Mouse (Mus musculus) liver, embryonic 14.5 days (tissue): ENCODE measurements around the gene Accsl. TPM values are rescaled to one million over a fixed set of nuclear protein-coding genes. Genes with fewer than 3 reads are reported as not detected.

Source experiments
- ATAC-seq: fragments of 200-750 bp; cut with Nextera tagmentation; 2 replicates; pipeline ENCODE4 v1.8.0; 2017; ENCODE audit warnings: moderate number of reproducible peaks, mild to moderate bottlenecking, moderate library complexity; ENCODE audit not compliant: insufficient read depth
- DNase-seq, 3 experiments: peaks; one replicate each; pipeline ENCODE4 v3.0.0-alpha.2; 2012 to 2013; ENCODE audit warnings: low read depth in 3 of 3, low spot score in 3 of 3
- H3K27ac ChIP-seq: fragments of 300-500 bp; sonication (generic); 2 replicates; pipeline ENCODE4 v1.5.1; 2014; ENCODE audit warnings: moderate library complexity, mild to moderate bottlenecking, control low read depth, inconsistent platforms
- H3K27me3 ChIP-seq: fragments of 300-500 bp; sonication (generic); 2 replicates; pipeline ENCODE4 v1.6.1; 2014; ENCODE audit warnings: mild to moderate bottlenecking, low read length, moderate library complexity; ENCODE audit not compliant: control insufficient read depth, insufficient read depth
- H3K36me3 ChIP-seq: fragments of 300-500 bp; sonication (generic); replicated peaks from 2 replicates; pipeline ENCODE4 v1.6.1; 2014; ENCODE audit warnings: low read depth; ENCODE audit not compliant: control insufficient read depth, insufficient read depth
- H3K4me1 ChIP-seq, 2 experiments: fragments of 200-500 bp in 1 of 2; fragments of 300-500 bp in 1 of 2; sonication (generic) in 1 of 2; replicated peaks; 2 replicates each; pipeline ENCODE4 v1.6.1; 2012 to 2014; ENCODE audit warnings: antibody characterized with exemption in 1 of 2, inconsistent platforms in 1 of 2, low read length in 1 of 2; ENCODE audit not compliant: control insufficient read depth in 2 of 2, insufficient read depth in 2 of 2
- H3K4me2 ChIP-seq: fragments of 300-500 bp; sonication (generic); 2 replicates; pipeline ENCODE4 v1.6.1; 2014; ENCODE audit warnings: low read depth, mild to moderate bottlenecking, control low read depth, moderate library complexity
- H3K4me3 ChIP-seq, 2 experiments: fragments of 200-500 bp in 1 of 2; fragments of 300-500 bp in 1 of 2; sonication (generic) in 1 of 2; 2 replicates each; pipeline ENCODE4 v1.5.1; 2012 to 2014; ENCODE audit warnings: low read depth in 2 of 2, low read length in 2 of 2, mild to moderate bottlenecking in 2 of 2, control low read depth in 1 of 2, inconsistent platforms in 1 of 2, moderate library complexity in 1 of 2; ENCODE audit not compliant: insufficient read depth in 1 of 2
- H3K9ac ChIP-seq: fragments of 300-500 bp; sonication (generic); replicated peaks from 2 replicates; pipeline ENCODE4 v1.6.1; 2014; ENCODE audit warnings: mild to moderate bottlenecking, control low read depth, moderate library complexity
- H3K9me3 ChIP-seq: fragments of 300-500 bp; sonication (generic); 2 replicates; pipeline ENCODE4 v1.6.1; 2016; ENCODE audit warnings: low read length, mixed read lengths; ENCODE audit not compliant: control insufficient read depth
- CTCF ChIP-seq: IDR thresholded peaks from 2 replicates; pipeline ENCODE4 v1.5.1; 2016; ENCODE audit warnings: antibody characterized with exemption, low read depth, control low read depth
- EP300 ChIP-seq: IDR thresholded peaks from 2 replicates; pipeline ENCODE4 v1.6.1; 2016; ENCODE audit warnings: antibody characterized with exemption, low read depth
- WGBS: fragments of 180-500 bp; shearing (Covaris S2); extraction: QIAGEN DNeasy Blood & Tissue Kit; methylation state at CpG from one replicate; pipeline ENCODE4 v1.1.7; 2014; ENCODE audit not compliant: insufficient replicate concordance; 5-methylcytosine and 5-hydroxymethylcytosine counted together
- polyA plus RNA-seq, 2 experiments: library from polyadenylated mRNA; depleted of rRNA in 1 of 2; stranded (reverse) in 1 of 2; unstranded in 1 of 2; fragments of >200 nt; fragmentation: Nextera tagmentation in 1 of 2; extraction: Ambion mirVana in 1 of 2; gene quantifications; 2 replicates each; pipeline versions ENCODE4 v1.2.1 to v1.2.3; 2012 to 2014

Accsl gene
- polyA plus RNA-seq, 2 experiments, result 0.02 TPM; not detected in 1

- no peak for TF ChIP-seq EP300
- TF ChIP-seq CTCF, result peak; percentile 54
- no peak for ATAC-seq
- 27% methylated on average over 4 of the region's 4 CpGs for WGBS
- H3K36me3 ChIP-seq, result no peaks in the 10 kb centered on the region
- no peaks in the 10 kb centered on the region for H3K9me3 ChIP-seq
- DNase-seq, result peak in 1 of 3 experiments; percentile 14
- H3K4me3 ChIP-seq, result no peak overlapping the region
- no peak overlapping the region for H3K27ac ChIP-seq
- no peak overlapping the region for H3K4me2 ChIP-seq
- H3K4me1 ChIP-seq, result no peaks in the 10 kb centered on the region; a peak in 1 of 4 replicates
- H3K27me3 ChIP-seq, result no peaks in the 10 kb centered on the region
- H3K9ac ChIP-seq, result no peak overlapping the region
Observed at GRCm38 (mm10) chr2:93870842-93871241, 1.9 kb upstream of the Accsl start.

- DNase-seq, result no peak
- Histone ChIP-seq H3K4me3 (no peak overlapping the region), H3K4me1 (no peaks in the 10 kb centered on the region; a peak in 1 of 4 replicates), H3K27me3 (no peaks in the 10 kb centered on the region), H3K9me3 (no peaks in the 10 kb centered on the region), H3K4me2 (no peak overlapping the region), H3K9ac (no peak overlapping the region), H3K27ac (no peak overlapping the region), H3K36me3 (no peaks in the 10 kb centered on the region)
- 65% methylated on average over 11 of the region's 11 CpGs for WGBS
- TF ChIP-seq EP300 (no peak), CTCF (peak; percentile 19; the same call in 1 of the 2 replicates)
- ATAC-seq, result no peak
Observed at GRCm38 (mm10) chr2:93868566-93868965, 391 bp downstream of the Accsl start.

GRCm38 (mm10) chr2:93863229-93863628, 5.7 kb downstream of the Accsl start:
- Histone ChIP-seq H3K27ac (no peak overlapping the region), H3K27me3 (no peaks in the 10 kb centered on the region), H3K9me3 (no peaks in the 10 kb centered on the region), H3K4me1 (no peaks in the 10 kb centered on the region), H3K4me2 (no peak overlapping the region), H3K4me3 (no peak overlapping the region), H3K9ac (no peak overlapping the region), H3K36me3 (no peaks in the 10 kb centered on the region)
- TF ChIP-seq CTCF, result no peak
- no peak for TF ChIP-seq EP300
- ATAC-seq (no peak), DNase-seq (no peak)
- WGBS, result 49% methylated on average over 4 of the region's 4 CpGs

- H3K9ac ChIP-seq, result no peak overlapping the region
- H3K4me1 ChIP-seq, result no peaks in the 10 kb centered on the region
- no peak overlapping the region for H3K27ac ChIP-seq
- no peak overlapping the region for H3K4me3 ChIP-seq
- H3K9me3 ChIP-seq, result no peaks in the 10 kb centered on the region
- H3K27me3 ChIP-seq, result no peaks in the 10 kb centered on the region
- TF ChIP-seq EP300 (no peak), CTCF (no peak)
- H3K36me3 ChIP-seq, result no peaks in the 10 kb centered on the region
- ATAC-seq (no peak), DNase-seq (no peak)
- WGBS, result 48% methylated on average over 12 of the region's 12 CpGs
- H3K4me2 ChIP-seq, result no peak overlapping the region
Observed at GRCm38 (mm10) chr2:93858845-93859244, 10.1 kb downstream of the Accsl start.

GRCm38 (mm10) chr2:93851303-93851702, 17.7 kb downstream of the Accsl start:
- no peak overlapping the region for H3K9ac ChIP-seq

More at GRCm38 (mm10) chr2:93851303-93851702, 17.7 kb downstream of the Accsl start:
- 68% methylated on average over 1 of the region's 1 CpGs for WGBS
- H3K9me3 ChIP-seq, result no peaks in the 10 kb centered on the region
- H3K36me3 ChIP-seq, result no peaks in the 10 kb centered on the region
- H3K27me3 ChIP-seq, result no peaks in the 10 kb centered on the region
- no peak overlapping the region for H3K27ac ChIP-seq
- peaks cover 0 to 4% of the 10 kb centered on the region in 2 experiments; a peak in 3 of 4 replicates for H3K4me1 ChIP-seq
- TF ChIP-seq EP300, result no peak
- TF ChIP-seq CTCF, result no peak
- DNase-seq (no peak), ATAC-seq (no peak)
- H3K4me2 ChIP-seq, result no peak overlapping the region
- no peak overlapping the region for H3K4me3 ChIP-seq
